Mouse (Mus musculus) adrenal gland, postnatal 14 days (tissue): ENCODE measurements around the gene Prkce. TPM values are rescaled to one million over a fixed set of nuclear protein-coding genes. Genes with fewer than 3 reads are reported as not detected.

Experiments used
- DNase-seq: peaks from one replicate; pipeline ENCODE4 v3.0.0; 2021; ENCODE audit warnings: mixed read lengths
- total RNA-seq: library from RNA; stranded (reverse); gene quantifications from 2 replicates; pipeline ENCODE4 v1.2.3, GENCODE M21; 2021

Gene Prkce
- total RNA-seq, 1 experiment from 2014 or later = 26.0 TPM

GRCm38 (mm10) chr17:86408614-86409006, 241.0 kb downstream of the Prkce start:
- no peak for DNase-seq

GRCm38 (mm10) chr17:86409485-86409884, 241.9 kb downstream of the Prkce start:
- no peak for DNase-seq

GRCm38 (mm10) chr17:86410496-86410895, 242.9 kb downstream of the Prkce start:
- DNase-seq = no peak

DNA sequence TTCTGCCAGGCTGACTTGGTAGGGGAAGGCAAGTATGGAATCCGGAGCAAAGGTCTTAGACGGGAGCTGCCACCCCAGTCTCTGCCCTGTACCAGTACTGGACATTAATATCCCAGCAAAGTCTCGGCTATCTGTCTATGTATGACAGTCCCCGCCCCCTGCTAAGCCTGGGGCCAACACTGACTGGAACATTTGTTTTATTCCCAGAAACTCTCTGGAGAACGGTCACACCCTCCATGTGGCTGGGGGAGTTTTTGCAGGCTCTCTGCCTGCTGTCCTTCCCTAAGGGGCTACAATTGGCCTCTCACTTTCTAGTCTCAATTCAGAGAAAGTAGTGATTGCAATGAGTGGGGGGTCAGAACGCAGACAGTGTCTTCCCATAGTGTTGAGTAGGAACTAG, 244.6 kb downstream of the Prkce start:
- peak; percentile 31 for DNase-seq

DNA sequence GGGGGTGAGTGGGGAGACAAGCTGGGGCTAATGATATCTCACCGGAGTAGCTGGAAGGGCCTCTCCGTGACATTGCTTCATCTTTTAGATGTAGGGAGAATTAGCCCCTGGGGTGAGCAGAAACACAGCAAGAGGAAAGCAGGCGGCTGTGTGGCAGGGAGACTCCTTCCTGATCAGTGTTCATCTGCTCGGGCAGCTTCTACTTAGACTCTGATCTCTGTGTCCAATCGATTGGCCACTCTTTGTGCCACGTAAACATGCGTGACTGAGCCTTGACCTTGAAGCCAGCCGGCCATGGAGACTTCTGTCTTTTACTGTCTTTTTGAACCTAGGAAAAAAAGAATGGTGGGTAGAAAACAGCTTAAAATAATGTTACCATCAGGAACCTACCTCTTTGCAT, 247.0 kb downstream of the Prkce start:
- no peak for DNase-seq

DNA sequence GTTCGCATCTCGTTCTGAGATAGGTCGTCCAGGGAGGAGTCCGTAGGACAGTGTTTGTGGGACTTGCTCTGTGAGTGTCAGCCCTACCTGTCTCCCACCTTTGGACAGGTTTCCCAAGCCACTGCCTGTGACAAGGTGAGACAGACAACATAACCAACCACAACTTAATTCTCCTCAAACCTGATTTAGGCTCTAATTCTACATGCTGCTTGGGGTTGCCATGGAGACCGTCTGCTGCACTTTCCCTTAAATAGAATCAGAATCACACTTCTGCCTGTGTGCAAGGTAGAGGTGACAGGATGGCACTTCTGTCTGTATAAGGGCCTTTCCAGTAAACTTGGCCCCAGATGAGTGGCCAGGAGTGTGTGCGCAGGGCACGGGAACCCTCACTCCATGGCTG, 248.4 kb downstream of the Prkce start:
- DNase-seq = no peak

- DNase-seq = no peak
Measured at GRCm38 (mm10) chr17:86418334-86418733, 250.7 kb downstream of the Prkce start.

DNA sequence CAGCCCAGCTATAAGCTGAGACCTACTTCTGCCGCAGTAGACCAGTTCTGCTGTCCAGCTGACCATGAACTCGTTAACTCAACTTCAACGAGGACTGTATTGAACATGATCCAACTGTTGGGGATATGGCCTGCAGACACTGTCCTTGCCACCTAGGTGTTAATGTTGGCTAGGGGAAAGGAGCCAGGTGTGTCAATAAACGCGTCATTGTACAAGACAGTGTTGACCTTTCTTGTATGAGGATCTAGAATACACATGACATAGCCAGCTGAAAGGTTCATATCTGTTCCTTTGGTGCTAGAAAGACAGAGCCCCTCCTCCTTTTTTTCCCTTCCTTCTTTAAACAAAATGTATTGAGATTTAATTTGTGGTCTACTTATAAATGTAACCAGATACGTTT, 251.6 kb downstream of the Prkce start:
- DNase-seq = no peak

DNA sequence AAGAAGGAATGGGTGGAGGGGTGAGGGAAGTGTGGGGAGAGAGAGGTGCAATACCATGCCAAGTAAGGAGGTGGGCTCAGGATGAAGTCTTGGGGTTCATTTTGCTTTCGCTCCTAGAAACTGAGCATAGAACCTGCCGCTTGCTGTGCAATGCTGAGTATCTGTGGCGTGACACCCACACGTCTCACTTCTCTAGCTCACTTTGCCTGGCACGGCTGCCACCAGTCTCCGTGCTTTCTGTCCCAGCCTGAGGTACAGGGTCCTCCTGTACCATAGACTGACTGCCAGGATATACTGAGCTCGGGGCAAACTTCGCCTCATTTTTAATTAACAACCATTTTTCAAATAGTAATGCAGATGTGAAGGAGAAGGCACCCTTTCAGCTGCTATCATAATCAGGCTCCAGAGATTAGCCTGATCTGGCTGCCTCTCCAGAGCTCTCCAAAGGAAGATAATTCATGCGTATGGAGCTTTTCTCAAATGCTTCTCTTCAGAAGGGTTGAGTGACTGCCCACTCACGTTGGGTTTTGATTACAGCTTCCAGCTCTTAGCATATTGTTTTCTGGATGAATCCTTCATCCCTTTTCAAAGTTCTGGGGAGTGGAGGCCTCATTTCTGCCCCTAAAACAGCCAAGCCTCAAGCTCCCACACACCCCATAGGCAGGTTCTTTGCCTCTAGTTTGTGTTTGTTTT, 253.2 kb downstream of the Prkce start:
- DNase-seq = no peak

- no peak for DNase-seq
Measured at GRCm38 (mm10) chr17:86422023-86422422, 254.4 kb downstream of the Prkce start.

DNA sequence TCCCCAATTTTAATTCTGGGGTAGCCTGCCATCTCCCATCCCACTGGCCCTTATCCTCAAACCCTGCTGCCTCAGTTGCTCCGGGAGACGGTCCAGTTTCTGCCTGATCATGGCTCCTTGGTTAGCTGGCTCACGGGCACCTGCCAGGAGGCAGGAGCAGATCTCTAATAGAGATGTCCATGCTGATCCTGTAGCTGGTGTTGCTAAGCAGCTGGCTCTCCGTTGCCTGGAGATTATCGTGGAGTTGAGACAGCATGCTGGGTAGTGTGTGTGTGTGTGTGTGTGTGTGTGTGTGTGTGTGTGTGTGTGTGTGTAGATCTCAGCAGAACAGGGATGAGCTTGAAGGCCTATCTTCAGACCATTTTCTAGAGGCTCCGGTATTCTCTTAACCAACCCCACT, 262.3 kb downstream of the Prkce start:
- DNase-seq = peak; percentile 30

- DNase-seq = peak; percentile 47
Measured at GRCm38 (mm10) chr17:86433117-86433516, 265.5 kb downstream of the Prkce start.

DNA sequence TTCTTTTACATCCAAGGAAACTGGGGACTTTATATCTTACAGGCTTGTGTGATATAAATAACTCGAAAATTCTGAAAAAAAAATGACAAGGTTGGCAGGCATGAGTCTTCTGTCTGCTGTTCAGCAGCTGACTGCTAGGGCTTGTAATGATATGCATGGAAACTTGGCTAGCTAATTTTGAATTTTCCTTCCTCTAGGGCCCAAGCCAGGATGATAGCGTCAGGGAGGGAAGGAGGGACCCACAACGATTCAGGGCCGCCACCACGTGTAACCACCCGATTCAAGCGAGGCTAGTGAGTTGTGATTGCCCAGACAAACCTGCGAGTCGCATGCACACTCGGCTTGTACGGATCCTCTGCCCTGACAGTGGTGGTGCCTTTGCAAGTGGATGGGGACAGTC, 266.2 kb downstream of the Prkce start:
- DNase-seq = no peak

DNA sequence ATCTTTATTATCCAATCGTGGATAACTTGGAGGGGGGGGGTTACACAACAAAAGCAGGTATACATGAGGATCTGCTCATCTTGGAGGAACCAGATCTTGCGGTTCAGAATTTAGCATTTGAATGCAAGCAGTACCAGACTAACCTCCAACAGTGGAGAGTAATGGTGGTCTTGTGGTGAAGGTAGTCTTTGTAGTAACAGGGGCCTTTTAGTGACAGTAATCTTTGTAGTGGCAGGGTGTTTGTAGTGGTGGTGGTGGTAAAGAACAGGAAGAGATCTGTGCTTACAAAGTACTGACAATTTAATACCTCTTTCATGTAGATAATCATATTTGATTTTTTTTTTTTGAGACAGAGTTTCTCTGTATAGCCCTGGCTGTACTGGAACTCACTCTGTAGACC, 267.2 kb downstream of the Prkce start:
- DNase-seq = no peak

- no peak for DNase-seq
Measured at GRCm38 (mm10) chr17:86435570-86435969, 268.0 kb downstream of the Prkce start.

DNA sequence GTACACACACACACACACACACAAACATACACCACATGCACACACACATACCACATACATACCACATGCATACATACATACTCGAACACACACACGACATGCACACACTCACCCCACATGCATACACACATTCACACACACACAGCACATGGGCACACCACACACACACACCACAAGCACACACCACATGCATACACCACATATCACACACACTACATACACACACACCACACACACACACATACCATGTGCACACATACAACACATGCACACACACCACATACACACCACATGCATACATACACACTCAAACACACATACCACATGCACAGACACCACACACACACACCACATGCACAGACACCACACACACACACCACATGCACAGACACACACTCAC, 268.4 kb downstream of the Prkce start:
- DNase-seq = no peak

GRCm38 (mm10) chr17:86436583-86437370, 269.2 kb downstream of the Prkce start:
- no peak for DNase-seq

GRCm38 (mm10) chr17:86437516-86438277, 270.1 kb downstream of the Prkce start:
- peak; percentile 20 for DNase-seq

DNA sequence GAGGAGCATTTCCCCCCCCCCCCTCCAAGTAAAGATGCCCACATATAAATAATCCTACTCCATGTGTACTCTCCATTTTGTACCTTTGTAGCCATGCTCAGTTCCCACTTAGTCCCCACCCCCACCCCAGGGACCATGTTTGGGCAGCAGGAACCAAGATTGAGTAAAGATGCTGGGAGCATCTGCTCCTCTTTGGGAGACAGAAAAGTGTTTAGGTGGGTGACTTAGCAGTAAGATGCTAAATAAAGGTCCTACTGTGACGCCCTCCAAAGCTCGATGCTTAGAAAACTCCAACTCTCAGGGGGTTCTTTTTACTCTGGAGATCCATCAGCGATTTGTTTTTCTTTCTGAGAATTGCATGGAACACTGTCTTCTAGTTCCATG, 270.7 kb downstream of the Prkce start:
- no peak for DNase-seq

- no peak for DNase-seq
Measured at GRCm38 (mm10) chr17:86438763-86439162, 271.2 kb downstream of the Prkce start.

- DNase-seq = no peak
Measured at GRCm38 (mm10) chr17:86441098-86441497, 273.5 kb downstream of the Prkce start.

DNA sequence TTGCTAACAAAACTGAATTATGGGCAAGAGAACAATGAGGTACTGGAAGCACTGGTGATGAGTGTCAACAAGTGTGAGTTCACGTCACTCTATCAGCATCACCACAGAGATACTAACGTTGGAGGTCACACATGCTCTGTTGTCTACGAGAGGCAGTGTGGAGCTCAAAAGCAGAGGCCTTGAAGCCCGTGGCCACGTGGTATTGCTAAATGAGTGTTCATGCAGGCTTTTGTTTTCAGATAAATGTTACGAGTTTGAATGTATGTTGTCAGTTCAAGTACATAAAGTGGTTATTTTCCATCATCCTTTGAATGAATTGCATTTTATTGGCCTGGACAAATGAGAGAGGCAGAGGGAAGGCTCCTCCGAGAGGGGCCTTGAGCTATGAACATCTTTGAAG, 276.3 kb downstream of the Prkce start:
- DNase-seq = peak; percentile 59
